Mouse (Mus musculus): ENCODE measurements around the gene Zfp607a. TPM values are rescaled to one million over a fixed set of nuclear protein-coding genes. Genes with fewer than 3 reads are reported as not detected.

The Zfp607a gene
- 2.2 and 2.6 TPM in 2 replicates for polyA plus RNA-seq (2014; fragmentation: Nextera tagmentation; extraction: Ambion mirVana)

GRCm38 (mm10) chr7:27857227-27857626, at the start of gene Zfp607a:
Gene Zfp607a (plus strand): TSS chr7:27857527.
- no peak within 1 kb of the TSS for H3K4me3 ChIP-seq (ENCODE audit: low read depth, low read length)
- H3K36me3 ChIP-seq (ENCODE audit: control insufficient read depth, insufficient read depth, low read length) = peaks cover 6% of the 10 kb centered on the region; the same call in 1 of the 2 replicates
- H3K27ac ChIP-seq (ENCODE audit: low read depth, low read length) = no peak within 1 kb of the TSS
- no peak within 1 kb of the TSS for H3K9ac ChIP-seq (ENCODE audit: low read depth, low read length)
- H3K4me1 ChIP-seq (replicated peaks; ENCODE audit: control insufficient read depth, insufficient read depth, low read length) = no peaks in the 10 kb centered on the region
- 100% methylated on average over 1 of the region's 1 CpGs for WGBS
- ATAC-seq (ENCODE audit: low FRiP score) (no peak), DNase-seq (ENCODE audit: low spot score) (no peak)
- H3K4me2 ChIP-seq (replicated peaks; ENCODE audit: low read depth, low read length) = no peak within 1 kb of the TSS
- no peaks in the 10 kb centered on the region for H3K9me3 ChIP-seq (ENCODE audit: control insufficient read depth, low read length)
- no peaks in the 10 kb centered on the region for H3K27me3 ChIP-seq (ENCODE audit: control insufficient read depth, insufficient read depth, low read length)

- no peak overlapping the region for H3K4me3 ChIP-seq (ENCODE audit: low read depth, low read length)
- no peak overlapping the region for H3K27ac ChIP-seq (ENCODE audit: low read depth, low read length)
- H3K9me3 ChIP-seq (ENCODE audit: control insufficient read depth, low read length) = no peaks in the 10 kb centered on the region
- H3K4me2 ChIP-seq (replicated peaks; ENCODE audit: low read depth, low read length) = no peak overlapping the region
- H3K4me1 ChIP-seq (replicated peaks; ENCODE audit: control insufficient read depth, insufficient read depth, low read length) = no peaks in the 10 kb centered on the region
- no peak overlapping the region for H3K9ac ChIP-seq (ENCODE audit: low read depth, low read length)
- 93% methylated on average over 7 of the region's 7 CpGs for whole genome bisulfite sequencing
- DNase-seq (ENCODE audit: low spot score) = no peak
- H3K36me3 ChIP-seq (ENCODE audit: control insufficient read depth, insufficient read depth, low read length) = 0 out of 2 replicates have a peak, but pooled peaks cover 9% of the 10 kb centered on the region
- no peak for ATAC-seq (ENCODE audit: low FRiP score)
- H3K27me3 ChIP-seq (ENCODE audit: control insufficient read depth, insufficient read depth, low read length) = no peaks in the 10 kb centered on the region
Observed at GRCm38 (mm10) chr7:27818526-27819110, 38.7 kb upstream of the Zfp607a start.

GRCm38 (mm10) chr7:27822611-27823010, 34.7 kb upstream of the Zfp607a start:
- no peak overlapping the region for H3K4me2 ChIP-seq (replicated peaks; ENCODE audit: low read depth, low read length)
- no peak overlapping the region for H3K9ac ChIP-seq (ENCODE audit: low read depth, low read length)
- H3K4me1 ChIP-seq (replicated peaks; ENCODE audit: control insufficient read depth, insufficient read depth, low read length) = no peaks in the 10 kb centered on the region
- no peak overlapping the region for H3K27ac ChIP-seq (ENCODE audit: low read depth, low read length)
- H3K9me3 ChIP-seq (ENCODE audit: control insufficient read depth, low read length) = no peaks in the 10 kb centered on the region
- ATAC-seq (ENCODE audit: low FRiP score) (no peak), DNase-seq (ENCODE audit: low spot score) (no peak)
- no peaks in the 10 kb centered on the region for H3K27me3 ChIP-seq (ENCODE audit: control insufficient read depth, insufficient read depth, low read length)
- H3K4me3 ChIP-seq (ENCODE audit: low read depth, low read length) = no peak overlapping the region
- H3K36me3 ChIP-seq (ENCODE audit: control insufficient read depth, insufficient read depth, low read length) = 0 out of 2 replicates have a peak, but pooled peaks cover 9% of the 10 kb centered on the region

GRCm38 (mm10) chr7:27834131-27834530, 23.2 kb upstream of the Zfp607a start:
- Histone ChIP-seq H3K27ac (ENCODE audit: low read depth, low read length) (no peak overlapping the region), H3K4me3 (ENCODE audit: low read depth, low read length) (no peak overlapping the region)
- WGBS = 81% methylated on average over 2 of the region's 2 CpGs

GRCm38 (mm10) chr7:27837896-27838295, 19.4 kb upstream of the Zfp607a start:
- Histone ChIP-seq H3K27me3 (ENCODE audit: control insufficient read depth, insufficient read depth, low read length) (no peaks in the 10 kb centered on the region), H3K4me1 (replicated peaks; ENCODE audit: control insufficient read depth, insufficient read depth, low read length) (no peaks in the 10 kb centered on the region), H3K27ac (ENCODE audit: low read depth, low read length) (peak overlapping the region; percentile 74; the same call in 1 of the 2 replicates), H3K4me2 (replicated peaks; ENCODE audit: low read depth, low read length) (peak overlapping the region; percentile 54), H3K9ac (ENCODE audit: low read depth, low read length) (peak overlapping the region; percentile 52), H3K4me3 (ENCODE audit: low read depth, low read length) (peak overlapping the region; percentile 25), H3K9me3 (ENCODE audit: control insufficient read depth, low read length) (no peaks in the 10 kb centered on the region), H3K36me3 (ENCODE audit: control insufficient read depth, insufficient read depth, low read length) (no peaks in the 10 kb centered on the region)
- peak; percentile 23 for DNase-seq (ENCODE audit: low spot score)
- WGBS = 36% methylated on average over 6 of the region's 6 CpGs
- ATAC-seq (ENCODE audit: low FRiP score) = peak; percentile 36; the same call in 1 of the 2 replicates

More at GRCm38 (mm10) chr7:27834131-27834530, 23.2 kb upstream of the Zfp607a start:
- Histone ChIP-seq H3K4me2 (replicated peaks; ENCODE audit: low read depth, low read length) (no peak overlapping the region), H3K9me3 (ENCODE audit: control insufficient read depth, low read length) (no peaks in the 10 kb centered on the region), H3K4me1 (replicated peaks; ENCODE audit: control insufficient read depth, insufficient read depth, low read length) (no peaks in the 10 kb centered on the region), H3K27me3 (ENCODE audit: control insufficient read depth, insufficient read depth, low read length) (no peaks in the 10 kb centered on the region), H3K9ac (ENCODE audit: low read depth, low read length) (no peak overlapping the region), H3K36me3 (ENCODE audit: control insufficient read depth, insufficient read depth, low read length) (no peaks in the 10 kb centered on the region)
- no peak for DNase-seq (ENCODE audit: low spot score)
- ATAC-seq (ENCODE audit: low FRiP score) = no peak

GRCm38 (mm10) chr7:27838323-27839249, 18.7 kb upstream of the Zfp607a start, which contains the start of gene Zfp59:
Gene Zfp59 (plus strand): TSS chr7:27838607.
- ATAC-seq (ENCODE audit: low FRiP score) (peak; percentile 98), DNase-seq (ENCODE audit: low spot score) (peak; percentile 91)
- 4% methylated on average over 34 of the region's 34 CpGs for WGBS
- peak within 1 kb of the TSS; percentile 54 for H3K4me2 ChIP-seq (replicated peaks; ENCODE audit: low read depth, low read length)
- peak within 1 kb of the TSS; percentile 74; the same call in 1 of the 2 replicates for H3K27ac ChIP-seq (ENCODE audit: low read depth, low read length)
- H3K9ac ChIP-seq (ENCODE audit: low read depth, low read length) = peak within 1 kb of the TSS; percentile 57
- no peaks in the 10 kb centered on the region for H3K4me1 ChIP-seq (replicated peaks; ENCODE audit: control insufficient read depth, insufficient read depth, low read length)
- no peaks in the 10 kb centered on the region for H3K36me3 ChIP-seq (ENCODE audit: control insufficient read depth, insufficient read depth, low read length)
- H3K9me3 ChIP-seq (ENCODE audit: control insufficient read depth, low read length) = no peaks in the 10 kb centered on the region
- peak within 1 kb of the TSS; percentile 25 for H3K4me3 ChIP-seq (ENCODE audit: low read depth, low read length)
- H3K27me3 ChIP-seq (ENCODE audit: control insufficient read depth, insufficient read depth, low read length) = no peaks in the 10 kb centered on the region

GRCm38 (mm10) chr7:27839596-27839995, 17.7 kb upstream of the Zfp607a start:
- ATAC-seq (ENCODE audit: low FRiP score) = no peak

GRCm38 (mm10) chr7:27840104-27840503, 17.2 kb upstream of the Zfp607a start:
- 84% methylated on average over 6 of the region's 6 CpGs for WGBS
- no peak for ATAC-seq (ENCODE audit: low FRiP score)
- Histone ChIP-seq H3K27ac (ENCODE audit: low read depth, low read length) (no peak overlapping the region), H3K4me1 (replicated peaks; ENCODE audit: control insufficient read depth, insufficient read depth, low read length) (no peaks in the 10 kb centered on the region), H3K9ac (ENCODE audit: low read depth, low read length) (no peak overlapping the region), H3K9me3 (ENCODE audit: control insufficient read depth, low read length) (no peaks in the 10 kb centered on the region), H3K4me2 (replicated peaks; ENCODE audit: low read depth, low read length) (no peak overlapping the region), H3K27me3 (ENCODE audit: control insufficient read depth, insufficient read depth, low read length) (no peaks in the 10 kb centered on the region), H3K36me3 (ENCODE audit: control insufficient read depth, insufficient read depth, low read length) (no peaks in the 10 kb centered on the region), H3K4me3 (ENCODE audit: low read depth, low read length) (no peak overlapping the region)
- DNase-seq (ENCODE audit: low spot score) = no peak

More at GRCm38 (mm10) chr7:27839596-27839995, 17.7 kb upstream of the Zfp607a start:
- Histone ChIP-seq H3K36me3 (ENCODE audit: control insufficient read depth, insufficient read depth, low read length) (no peaks in the 10 kb centered on the region), H3K4me2 (replicated peaks; ENCODE audit: low read depth, low read length) (no peak overlapping the region), H3K4me3 (ENCODE audit: low read depth, low read length) (no peak overlapping the region), H3K9me3 (ENCODE audit: control insufficient read depth, low read length) (no peaks in the 10 kb centered on the region), H3K27me3 (ENCODE audit: control insufficient read depth, insufficient read depth, low read length) (no peaks in the 10 kb centered on the region), H3K4me1 (replicated peaks; ENCODE audit: control insufficient read depth, insufficient read depth, low read length) (no peaks in the 10 kb centered on the region), H3K27ac (ENCODE audit: low read depth, low read length) (no peak overlapping the region), H3K9ac (ENCODE audit: low read depth, low read length) (no peak overlapping the region; the same call in 1 of the 2 replicates)
- WGBS = 92% methylated on average over 7 of the region's 7 CpGs
- DNase-seq (ENCODE audit: low spot score) = no peak

All from hindbrain, embryonic 11.5 days (tissue).